Mouse (Mus musculus): ENCODE measurements around the gene Sec63. TPM values are rescaled to one million over a fixed set of nuclear protein-coding genes. Genes with fewer than 3 reads are reported as not detected.

The Sec63 gene
- polyA plus RNA-seq, 1 experiment from 2014 or later: 33.8 TPM

DNA sequence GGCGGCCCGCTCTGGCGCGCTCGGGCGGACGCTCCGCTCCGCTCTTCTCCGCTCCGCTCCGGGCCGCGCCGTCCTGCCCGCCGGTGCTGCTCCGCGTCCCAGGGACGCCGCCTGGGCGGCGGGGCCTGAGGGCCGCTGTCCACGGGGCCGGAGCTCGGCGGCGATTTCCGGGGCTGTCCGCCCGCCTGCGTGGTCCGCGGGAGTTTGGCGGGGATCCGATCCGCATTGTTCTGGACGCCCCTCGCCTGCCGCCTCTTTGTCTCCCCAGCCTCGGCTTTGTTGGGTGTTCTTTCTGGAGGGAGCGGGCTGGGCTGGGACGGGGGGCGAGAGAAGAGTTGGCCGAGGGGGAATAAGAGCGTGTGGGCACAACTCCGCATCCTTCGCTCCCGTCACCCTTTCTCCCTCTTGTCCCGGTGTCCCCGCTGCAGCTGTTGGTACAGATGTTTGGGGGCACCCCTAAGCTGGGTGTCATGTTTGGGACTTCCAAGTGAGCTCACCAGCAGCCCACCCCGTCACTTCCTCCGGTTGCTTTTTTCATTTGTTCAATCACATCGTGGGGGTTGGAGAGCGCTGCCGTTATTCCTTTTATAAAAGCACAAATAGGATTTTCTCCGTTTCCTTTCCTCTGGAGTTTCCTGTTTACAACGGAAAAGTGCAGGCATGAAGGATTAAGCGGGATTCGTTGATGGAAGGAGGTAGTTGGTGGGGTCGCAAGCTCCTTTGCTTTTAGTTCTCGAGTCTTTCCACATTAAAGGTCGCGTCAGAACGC is 789 bp downstream of the Sec63 start:
- H3K27ac ChIP-seq: peak overlapping the region; percentile 88
- under 1% methylated on average over 66 of the region's 66 CpGs for WGBS
- H3K4me3 ChIP-seq: peak overlapping the region; percentile 96
- H3K36me3 ChIP-seq: no peaks in the 10 kb centered on the region
- peak; percentile 81 for ATAC-seq (ENCODE audit: low FRiP score, low read depth)
- H3K27me3 ChIP-seq (replicated peaks): no peaks in the 10 kb centered on the region
- H3K4me1 ChIP-seq: peaks cover 20% of the 10 kb centered on the region
- H3K9ac ChIP-seq: peak overlapping the region; percentile 95
- no peaks in the 10 kb centered on the region for H3K9me3 ChIP-seq
- H3K4me2 ChIP-seq (replicated peaks): peak overlapping the region; percentile 78

DNA sequence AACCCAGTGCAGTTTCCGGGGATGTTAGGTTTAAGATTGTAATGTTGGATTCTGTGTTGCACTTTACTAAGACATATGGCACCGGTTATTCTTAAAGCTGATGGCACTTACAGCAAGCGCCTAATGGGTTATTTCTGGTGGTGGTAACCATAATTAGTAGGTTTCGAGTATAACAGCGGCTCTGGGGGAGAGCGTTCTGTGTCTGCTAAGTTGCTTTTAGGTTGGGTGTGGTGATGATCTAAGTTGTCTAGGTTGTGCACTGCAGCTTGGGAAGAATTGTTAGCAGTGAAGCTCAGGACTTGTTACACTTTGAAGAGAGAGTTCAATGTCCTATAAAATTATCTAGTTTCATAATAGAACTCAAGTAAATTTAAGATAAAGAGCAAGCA is 1.4 kb downstream of the Sec63 start:
- peak overlapping the region; percentile 95 for H3K9ac ChIP-seq
- H3K4me2 ChIP-seq (replicated peaks): peak overlapping the region; percentile 78
- WGBS: under 1% methylated on average over 6 of the region's 6 CpGs
- H3K4me3 ChIP-seq: peak overlapping the region; percentile 96
- H3K27me3 ChIP-seq (replicated peaks): no peaks in the 10 kb centered on the region
- no peak overlapping the region for H3K27ac ChIP-seq
- no peak for ATAC-seq (ENCODE audit: low FRiP score, low read depth)
- H3K36me3 ChIP-seq: no peaks in the 10 kb centered on the region
- H3K4me1 ChIP-seq: peaks cover 20% of the 10 kb centered on the region
- H3K9me3 ChIP-seq: no peaks in the 10 kb centered on the region

DNA sequence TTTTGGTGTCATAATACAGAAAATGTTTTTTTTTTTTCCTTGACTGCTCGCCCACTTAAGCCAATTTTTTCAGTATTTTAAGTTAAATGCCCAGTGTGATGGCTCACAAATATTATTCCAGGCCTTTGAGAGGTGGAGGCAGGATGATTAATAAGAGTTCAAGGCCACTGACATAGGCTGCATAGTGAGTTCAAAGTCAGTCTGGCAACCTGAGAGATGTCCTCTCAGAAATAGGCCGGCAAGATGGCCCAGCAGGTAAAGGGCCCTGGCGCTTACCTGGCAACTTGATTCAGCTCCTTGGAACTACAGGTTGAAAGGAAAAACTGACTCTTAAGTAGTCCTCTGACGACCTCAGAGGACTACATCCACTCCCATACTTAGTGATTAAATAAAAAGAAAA is 1.9 kb downstream of the Sec63 start:
- no peak for ATAC-seq (ENCODE audit: low FRiP score, low read depth)
- Histone ChIP-seq H3K27ac (no peak overlapping the region), H3K9me3 (no peaks in the 10 kb centered on the region), H3K4me2 (replicated peaks) (peak overlapping the region; percentile 78), H3K4me3 (no peak overlapping the region; the same call in 1 of the 2 replicates), H3K4me1 (peaks cover 20% of the 10 kb centered on the region), H3K36me3 (no peaks in the 10 kb centered on the region), H3K27me3 (replicated peaks) (no peaks in the 10 kb centered on the region), H3K9ac (peak overlapping the region; percentile 95; the same call in 1 of the 2 replicates)
- 47% methylated on average over 4 of the region's 4 CpGs for WGBS

DNA sequence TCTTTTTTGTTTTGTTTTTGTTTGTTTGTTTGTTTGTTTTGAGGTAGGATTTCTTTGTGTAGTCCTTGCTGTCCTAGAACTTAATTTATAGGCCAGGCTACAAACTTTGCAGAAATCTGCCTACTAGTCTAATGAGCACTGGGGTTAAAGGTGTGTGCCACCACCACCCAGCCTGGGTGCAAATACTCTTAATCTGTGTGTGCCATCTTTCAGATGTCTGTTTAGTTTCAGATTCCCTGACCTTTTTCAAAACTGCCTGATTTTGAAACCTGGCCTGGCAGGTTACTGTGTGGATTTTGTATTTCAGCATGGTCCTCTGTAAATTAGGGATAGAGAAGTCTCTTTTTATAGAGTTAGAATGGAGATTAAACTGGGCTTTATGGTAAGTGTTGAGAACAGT is 4.0 kb downstream of the Sec63 start:
- Histone ChIP-seq H3K4me2 (replicated peaks) (no peak overlapping the region), H3K9ac (no peak overlapping the region), H3K27me3 (replicated peaks) (no peaks in the 10 kb centered on the region), H3K36me3 (no peaks in the 10 kb centered on the region), H3K4me1 (peaks cover 20% of the 10 kb centered on the region), H3K9me3 (no peaks in the 10 kb centered on the region), H3K4me3 (no peak overlapping the region), H3K27ac (no peak overlapping the region)
- no peak for ATAC-seq (ENCODE audit: low FRiP score, low read depth)

GRCm38 (mm10) chr10:42775450-42775849 is 14.2 kb downstream of the Sec63 start:
- no peak overlapping the region for H3K27ac ChIP-seq
- no peak overlapping the region for H3K9ac ChIP-seq
- ATAC-seq (ENCODE audit: low FRiP score, low read depth): no peak
- H3K36me3 ChIP-seq: no peaks in the 10 kb centered on the region
- H3K4me2 ChIP-seq (replicated peaks): no peak overlapping the region
- H3K4me1 ChIP-seq: no peaks in the 10 kb centered on the region
- no peaks in the 10 kb centered on the region for H3K9me3 ChIP-seq
- no peak overlapping the region for H3K4me3 ChIP-seq
- 92% methylated on average over 3 of the region's 3 CpGs for WGBS
- H3K27me3 ChIP-seq (replicated peaks): no peaks in the 10 kb centered on the region

DNA sequence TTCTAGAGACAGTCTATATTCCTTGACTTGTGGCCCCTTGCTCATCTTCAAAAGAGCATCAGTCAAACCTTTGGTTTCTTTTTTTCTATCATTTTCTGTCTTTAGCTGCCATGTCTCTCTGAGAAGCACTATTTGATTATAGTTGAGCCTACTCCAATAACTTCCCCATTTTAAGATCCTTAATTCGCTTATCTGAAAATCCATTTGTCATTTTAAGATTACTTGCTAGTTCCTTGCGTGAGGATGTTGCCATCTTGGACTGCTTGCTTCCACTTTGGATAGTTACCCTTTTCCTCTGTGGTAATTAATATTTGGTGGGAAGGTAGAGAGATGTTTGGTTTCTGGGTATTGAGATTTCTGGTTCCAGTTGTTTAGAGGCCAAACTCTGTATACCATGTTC is 19.5 kb downstream of the Sec63 start:
- no peaks in the 10 kb centered on the region for H3K27me3 ChIP-seq (replicated peaks)
- H3K36me3 ChIP-seq: no peaks in the 10 kb centered on the region
- WGBS: 96% methylated on average over 2 of the region's 2 CpGs
- ATAC-seq (ENCODE audit: low FRiP score, low read depth): no peak
- H3K4me2 ChIP-seq (replicated peaks): no peak overlapping the region
- no peak overlapping the region for H3K4me3 ChIP-seq
- no peak overlapping the region for H3K9ac ChIP-seq
- H3K9me3 ChIP-seq: no peaks in the 10 kb centered on the region
- no peaks in the 10 kb centered on the region for H3K4me1 ChIP-seq
- no peak overlapping the region for H3K27ac ChIP-seq

DNA sequence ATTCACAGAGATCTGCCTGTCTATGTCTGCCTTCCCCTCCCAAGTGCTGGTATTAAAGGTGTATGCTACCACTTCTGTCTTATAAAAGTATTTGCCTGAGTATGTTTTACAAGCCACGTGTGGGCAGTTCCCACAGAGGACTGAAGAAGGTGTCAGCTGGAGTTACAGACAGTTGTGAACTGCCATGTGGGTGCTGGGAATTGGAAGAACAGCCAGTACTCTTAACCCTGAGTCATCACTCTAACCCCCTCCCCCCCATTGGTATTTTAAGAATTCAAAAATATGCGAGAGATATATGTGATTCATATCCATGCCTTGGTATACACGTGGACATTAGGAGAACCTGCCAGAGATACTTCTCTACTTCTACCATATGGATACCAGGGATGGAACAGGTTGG is 20.4 kb downstream of the Sec63 start:
- H3K4me3 ChIP-seq: no peak overlapping the region
- no peak overlapping the region for H3K27ac ChIP-seq
- no peak overlapping the region for H3K9ac ChIP-seq
- no peak for ATAC-seq (ENCODE audit: low FRiP score, low read depth)
- no peak overlapping the region for H3K4me2 ChIP-seq (replicated peaks)
- H3K27me3 ChIP-seq (replicated peaks): no peaks in the 10 kb centered on the region
- 72% methylated on average over 3 of the region's 3 CpGs for WGBS
- H3K36me3 ChIP-seq: no peaks in the 10 kb centered on the region
- no peaks in the 10 kb centered on the region for H3K4me1 ChIP-seq
- no peaks in the 10 kb centered on the region for H3K9me3 ChIP-seq

DNA sequence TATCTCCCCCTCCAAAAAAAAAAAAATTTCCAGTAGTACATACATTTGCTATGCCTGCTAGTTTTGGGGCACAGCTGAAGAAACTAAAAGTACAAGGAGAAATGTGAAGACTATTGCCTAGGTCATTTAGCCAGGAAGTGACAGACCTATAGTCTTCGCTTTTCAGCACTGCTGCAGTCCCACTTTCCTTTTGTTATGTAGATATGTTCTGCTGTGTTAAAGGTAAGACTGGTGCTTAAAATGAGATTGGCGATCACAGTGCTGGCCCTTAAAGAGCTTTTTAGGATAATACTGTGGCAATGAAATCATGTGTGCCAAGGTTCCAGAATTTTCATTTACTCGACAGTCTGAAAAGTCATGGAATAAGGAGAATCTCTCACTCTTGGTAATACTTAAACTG is 39.6 kb downstream of the Sec63 start:
- H3K4me1 ChIP-seq: no peaks in the 10 kb centered on the region
- peaks cover 39% of the 10 kb centered on the region for H3K36me3 ChIP-seq
- no peak overlapping the region for H3K4me2 ChIP-seq (replicated peaks)
- H3K4me3 ChIP-seq: no peak overlapping the region
- no peak for ATAC-seq (ENCODE audit: low FRiP score, low read depth)
- no peak overlapping the region for H3K9ac ChIP-seq
- WGBS: 75% methylated on average over 3 of the region's 3 CpGs
- H3K27ac ChIP-seq: no peak overlapping the region
- H3K27me3 ChIP-seq (replicated peaks): no peaks in the 10 kb centered on the region
- no peaks in the 10 kb centered on the region for H3K9me3 ChIP-seq

- ATAC-seq (ENCODE audit: low FRiP score, low read depth): no peak
- Histone ChIP-seq H3K4me3 (no peak overlapping the region), H3K27ac (no peak overlapping the region), H3K4me1 (no peaks in the 10 kb centered on the region), H3K9ac (no peak overlapping the region), H3K27me3 (replicated peaks) (no peaks in the 10 kb centered on the region), H3K36me3 (peaks cover 67% of the 10 kb centered on the region), H3K4me2 (replicated peaks) (no peak overlapping the region), H3K9me3 (no peaks in the 10 kb centered on the region)
- WGBS: 78% methylated on average over 6 of the region's 6 CpGs
Measured at GRCm38 (mm10) chr10:42825923-42826322, 64.6 kb downstream of the Sec63 start.

DNA sequence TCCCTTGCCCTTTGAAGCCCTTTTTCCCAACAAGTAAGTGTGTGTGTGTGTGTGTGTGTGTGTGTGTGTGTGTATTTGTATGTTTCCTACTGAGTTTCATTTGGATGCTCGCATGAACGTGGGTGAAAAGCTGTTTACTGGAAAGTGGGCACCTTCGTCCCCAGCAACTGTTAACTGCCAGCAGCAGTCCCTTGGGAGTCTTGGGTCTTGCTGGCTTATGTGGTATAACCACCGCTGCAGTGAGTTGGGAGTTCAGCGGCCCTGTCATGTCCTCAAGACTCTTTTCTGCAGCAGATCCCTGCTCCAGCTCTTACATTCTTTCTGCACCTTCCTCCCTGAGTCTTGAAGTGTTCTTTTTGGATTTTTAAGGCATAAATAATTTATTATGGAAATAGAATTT is 65.9 kb downstream of the Sec63 start:
- no peak overlapping the region for H3K9ac ChIP-seq
- no peaks in the 10 kb centered on the region for H3K9me3 ChIP-seq
- 85% methylated on average over 5 of the region's 5 CpGs for WGBS
- H3K27ac ChIP-seq: no peak overlapping the region
- H3K27me3 ChIP-seq (replicated peaks): no peaks in the 10 kb centered on the region
- no peaks in the 10 kb centered on the region for H3K4me1 ChIP-seq
- ATAC-seq (ENCODE audit: low FRiP score, low read depth): no peak
- no peak overlapping the region for H3K4me2 ChIP-seq (replicated peaks)
- peaks cover 63% of the 10 kb centered on the region for H3K36me3 ChIP-seq
- H3K4me3 ChIP-seq: no peak overlapping the region

- Histone ChIP-seq H3K9ac (no peak overlapping the region), H3K4me2 (replicated peaks) (no peak overlapping the region), H3K4me1 (no peaks in the 10 kb centered on the region), H3K27ac (no peak overlapping the region), H3K9me3 (no peaks in the 10 kb centered on the region), H3K27me3 (replicated peaks) (no peaks in the 10 kb centered on the region), H3K4me3 (no peak overlapping the region), H3K36me3 (peaks cover 60% of the 10 kb centered on the region)
- no peak for ATAC-seq (ENCODE audit: low FRiP score, low read depth)
- 91% methylated on average over 2 of the region's 2 CpGs for WGBS
Measured at GRCm38 (mm10) chr10:42830007-42830406, 68.7 kb downstream of the Sec63 start.

- Histone ChIP-seq H3K4me1 (no peaks in the 10 kb centered on the region), H3K9me3 (no peaks in the 10 kb centered on the region), H3K27ac (no peak overlapping the region), H3K36me3 (peaks cover 60% of the 10 kb centered on the region), H3K9ac (no peak overlapping the region), H3K4me3 (no peak overlapping the region), H3K27me3 (replicated peaks) (no peaks in the 10 kb centered on the region), H3K4me2 (replicated peaks) (no peak overlapping the region)
- WGBS: 72% methylated on average over 5 of the region's 6 CpGs
- ATAC-seq (ENCODE audit: low FRiP score, low read depth): no peak
Measured at GRCm38 (mm10) chr10:42830409-42830808, 69.1 kb downstream of the Sec63 start.

- Histone ChIP-seq H3K4me1 (no peaks in the 10 kb centered on the region), H3K9ac (no peak overlapping the region), H3K27me3 (replicated peaks) (no peaks in the 10 kb centered on the region), H3K9me3 (no peaks in the 10 kb centered on the region), H3K27ac (no peak overlapping the region), H3K36me3 (peaks cover 65% of the 10 kb centered on the region), H3K4me3 (no peak overlapping the region), H3K4me2 (replicated peaks) (no peak overlapping the region)
- ATAC-seq (ENCODE audit: low FRiP score, low read depth): peak; percentile 56; the same call in 1 of the 2 replicates
- 61% methylated on average over 4 of the region's 4 CpGs for WGBS
Measured at GRCm38 (mm10) chr10:42832677-42833076, 71.4 kb downstream of the Sec63 start.
